Mouse (Mus musculus): ENCODE measurements around the gene Marc2. TPM values are rescaled to one million over a fixed set of nuclear protein-coding genes. Genes with fewer than 3 reads are reported as not detected.

Marc2 gene
- 66.2 and 74.8 TPM in 2 replicates for total RNA-seq (2017)

DNA sequence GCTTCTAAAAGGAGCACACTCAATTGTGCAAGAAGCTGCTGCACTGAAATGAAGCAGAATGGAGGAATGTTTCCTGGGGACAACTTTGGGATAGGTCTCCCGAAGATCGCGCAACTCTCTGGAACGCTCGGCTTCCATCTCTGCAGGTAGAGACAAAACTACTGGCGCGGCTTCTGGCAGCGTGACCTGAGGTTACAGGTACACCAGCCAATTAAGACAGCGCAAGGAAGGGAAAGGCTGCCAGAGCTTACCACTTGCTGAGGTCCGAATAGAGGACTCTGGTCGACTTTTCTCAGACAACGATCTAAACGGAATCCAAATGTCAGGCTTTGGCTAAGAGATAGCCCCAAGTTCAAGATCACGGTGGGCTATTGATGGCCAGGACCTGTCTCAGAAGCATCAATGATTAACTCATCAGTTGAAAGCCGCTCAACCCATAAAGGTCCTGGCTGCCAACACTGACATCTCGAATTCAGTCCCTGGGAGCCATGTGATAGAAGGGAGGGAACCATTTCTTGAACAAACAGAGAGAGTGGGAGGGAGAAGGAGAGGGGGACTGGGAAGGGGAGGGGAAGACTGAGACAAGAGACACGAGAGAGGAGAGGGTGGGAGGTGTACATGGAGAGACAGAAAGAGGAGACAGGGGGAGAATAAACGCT, at the start of gene Marc2:
Marc2 (minus strand) TSS at position 360 of the 659 bp plus-strand sequence.
- peak; percentile 7 to 8; a peak in 2 of 4 replicates for ATAC-seq (replicated peaks in 1 of 2; ENCODE audit: insufficient read depth in 1 of 2, low FRiP score in 2 of 2, low TSS enrichment in 1 of 2, low read depth in 1 of 2, poor library complexity in 2 of 2, severe bottlenecking in 2 of 2)

DNA sequence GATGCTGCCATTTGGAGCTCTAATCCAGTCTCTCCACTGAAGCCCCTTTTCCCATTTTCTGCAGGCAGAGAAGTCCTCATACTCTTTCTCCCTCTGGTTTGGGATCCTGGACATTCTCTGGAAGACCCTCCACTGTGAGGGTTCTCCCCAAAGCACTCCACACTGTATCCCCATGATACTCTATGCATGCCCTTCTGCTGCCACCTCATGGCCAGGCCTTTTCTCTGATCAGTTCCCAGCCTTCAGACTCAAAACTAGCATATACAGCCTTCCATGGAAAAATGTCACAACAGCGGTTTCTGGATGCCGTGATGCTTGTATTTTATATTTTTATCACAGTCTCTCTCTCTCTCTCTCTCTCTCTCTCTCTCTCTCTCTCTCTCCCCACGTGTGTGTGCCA, 45.7 kb upstream of the Marc2 start:
- no peak for ATAC-seq (replicated peaks in 1 of 2; ENCODE audit: insufficient read depth in 1 of 2, low FRiP score in 2 of 2, low TSS enrichment in 1 of 2, low read depth in 1 of 2, poor library complexity in 2 of 2, severe bottlenecking in 2 of 2)

GRCm38 (mm10) chr1:184889454-184889853, 43.2 kb upstream of the Marc2 start:
- ATAC-seq (replicated peaks in 1 of 2; ENCODE audit: insufficient read depth in 1 of 2, low FRiP score in 2 of 2, low TSS enrichment in 1 of 2, low read depth in 1 of 2, poor library complexity in 2 of 2, severe bottlenecking in 2 of 2): no peak

DNA sequence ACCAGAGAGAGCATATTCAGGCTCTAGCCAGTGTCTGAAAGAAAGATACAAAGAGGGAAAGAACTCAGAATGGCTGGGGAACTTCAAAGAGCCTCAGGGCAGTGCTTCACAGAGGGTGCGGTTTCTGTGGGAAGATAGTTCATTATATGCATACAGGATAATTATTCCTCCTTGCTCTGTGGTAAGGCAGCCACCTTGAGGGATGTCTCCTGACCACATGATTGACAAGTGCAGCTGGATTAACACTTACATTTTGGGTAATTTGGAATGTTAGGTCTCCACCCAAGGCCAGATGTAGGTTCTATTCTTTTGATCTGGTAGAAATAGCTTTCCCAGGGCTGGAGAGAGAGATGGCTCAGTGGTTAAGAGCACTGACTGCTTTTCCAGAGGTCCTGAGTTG, 39.9 kb upstream of the Marc2 start:
- no peak for ATAC-seq (replicated peaks in 1 of 2; ENCODE audit: insufficient read depth in 1 of 2, low FRiP score in 2 of 2, low TSS enrichment in 1 of 2, low read depth in 1 of 2, poor library complexity in 2 of 2, severe bottlenecking in 2 of 2)

- peak; percentile 86 to 90 for ATAC-seq (replicated peaks in 1 of 2; ENCODE audit: insufficient read depth in 1 of 2, low FRiP score in 2 of 2, low TSS enrichment in 1 of 2, low read depth in 1 of 2, poor library complexity in 2 of 2, severe bottlenecking in 2 of 2)
Observed at GRCm38 (mm10) chr1:184882281-184883268, 36.3 kb upstream of the Marc2 start, which contains the start of gene C130074G19Rik. TSS of gene C130074G19Rik (minus strand) at chr1:184883218.

GRCm38 (mm10) chr1:184881861-184882260, 35.6 kb upstream of the Marc2 start:
- no peak for ATAC-seq (replicated peaks in 1 of 2; ENCODE audit: insufficient read depth in 1 of 2, low FRiP score in 2 of 2, low TSS enrichment in 1 of 2, low read depth in 1 of 2, poor library complexity in 2 of 2, severe bottlenecking in 2 of 2)

- ATAC-seq (replicated peaks in 1 of 2; ENCODE audit: insufficient read depth in 1 of 2, low FRiP score in 2 of 2, low TSS enrichment in 1 of 2, low read depth in 1 of 2, poor library complexity in 2 of 2, severe bottlenecking in 2 of 2): no peak
Observed at GRCm38 (mm10) chr1:184881211-184881610, 35.0 kb upstream of the Marc2 start.

DNA sequence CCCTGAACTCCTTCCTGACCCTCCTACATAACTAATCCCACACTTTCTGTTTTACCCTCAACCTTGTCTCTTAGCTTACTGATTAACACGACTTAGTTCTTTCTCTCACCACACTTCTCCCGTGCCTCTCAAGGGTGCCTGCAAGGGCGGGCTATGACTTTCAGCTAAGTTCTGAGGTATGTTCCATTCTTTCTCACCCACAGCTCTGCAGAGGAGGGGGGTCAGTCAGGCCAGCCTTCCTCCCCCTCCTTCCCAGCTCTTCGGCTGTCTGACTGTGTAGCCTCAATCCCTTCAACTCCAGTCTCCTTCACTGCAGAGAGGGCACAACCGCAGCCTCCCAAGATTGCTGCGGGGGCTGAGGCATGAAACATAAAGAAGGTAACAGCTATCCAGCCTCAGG, 32.6 kb upstream of the Marc2 start:
- ATAC-seq (replicated peaks in 1 of 2; ENCODE audit: insufficient read depth in 1 of 2, low FRiP score in 2 of 2, low TSS enrichment in 1 of 2, low read depth in 1 of 2, poor library complexity in 2 of 2, severe bottlenecking in 2 of 2): no peak

- no peak for ATAC-seq (replicated peaks in 1 of 2; ENCODE audit: insufficient read depth in 1 of 2, low FRiP score in 2 of 2, low TSS enrichment in 1 of 2, low read depth in 1 of 2, poor library complexity in 2 of 2, severe bottlenecking in 2 of 2)
Observed at GRCm38 (mm10) chr1:184877306-184877705, 31.1 kb upstream of the Marc2 start.

DNA sequence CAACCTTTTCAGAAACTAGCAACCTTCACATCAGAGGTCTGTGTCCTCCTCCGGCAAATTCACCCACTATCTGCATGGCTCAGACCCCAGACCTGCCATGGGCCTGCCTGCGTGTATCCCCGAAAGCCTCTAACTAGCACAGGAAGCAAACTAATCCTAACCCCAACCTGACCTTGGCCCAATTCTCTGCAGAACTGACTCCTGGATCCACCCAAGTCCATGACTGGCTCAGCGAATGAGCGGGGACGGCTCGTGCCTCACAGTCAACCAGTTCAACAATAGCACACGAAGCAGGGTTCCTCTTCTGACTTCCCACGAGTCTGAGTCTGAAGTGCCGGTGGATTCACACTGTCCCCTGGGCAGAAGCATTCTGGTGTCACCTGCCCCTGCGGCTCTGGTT, 27.7 kb upstream of the Marc2 start:
- no peak for ATAC-seq (replicated peaks in 1 of 2; ENCODE audit: insufficient read depth in 1 of 2, low FRiP score in 2 of 2, low TSS enrichment in 1 of 2, low read depth in 1 of 2, poor library complexity in 2 of 2, severe bottlenecking in 2 of 2)

- ATAC-seq (replicated peaks in 1 of 2; ENCODE audit: insufficient read depth in 1 of 2, low FRiP score in 2 of 2, low TSS enrichment in 1 of 2, low read depth in 1 of 2, poor library complexity in 2 of 2, severe bottlenecking in 2 of 2): no peak
Observed at GRCm38 (mm10) chr1:184872069-184872819, 26.0 kb upstream of the Marc2 start.

DNA sequence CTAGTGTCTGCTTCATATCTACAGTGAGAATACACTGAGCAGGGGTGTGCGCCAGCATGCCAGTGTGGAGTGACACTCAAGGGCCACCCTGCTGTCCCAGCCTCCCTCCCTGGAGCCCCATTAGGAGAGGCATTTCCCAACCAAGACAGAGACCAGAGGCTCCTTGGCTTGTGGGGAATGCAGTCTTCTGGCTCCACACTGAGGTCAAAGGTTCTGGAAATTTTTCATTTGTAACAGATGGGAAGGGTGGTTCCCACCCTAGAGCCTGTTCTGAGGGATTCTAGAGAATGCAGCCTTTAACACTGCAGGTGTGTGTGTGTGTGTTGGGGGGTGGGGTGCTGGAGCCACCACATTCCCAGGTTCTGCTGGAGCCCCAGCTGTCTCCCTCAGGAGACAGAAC, 25.3 kb upstream of the Marc2 start:
- ATAC-seq (replicated peaks in 1 of 2; ENCODE audit: insufficient read depth in 1 of 2, low FRiP score in 2 of 2, low TSS enrichment in 1 of 2, low read depth in 1 of 2, poor library complexity in 2 of 2, severe bottlenecking in 2 of 2): no peak

- no peak for ATAC-seq (replicated peaks in 1 of 2; ENCODE audit: insufficient read depth in 1 of 2, low FRiP score in 2 of 2, low TSS enrichment in 1 of 2, low read depth in 1 of 2, poor library complexity in 2 of 2, severe bottlenecking in 2 of 2)
Observed at GRCm38 (mm10) chr1:184870646-184871385, 24.6 kb upstream of the Marc2 start.

DNA sequence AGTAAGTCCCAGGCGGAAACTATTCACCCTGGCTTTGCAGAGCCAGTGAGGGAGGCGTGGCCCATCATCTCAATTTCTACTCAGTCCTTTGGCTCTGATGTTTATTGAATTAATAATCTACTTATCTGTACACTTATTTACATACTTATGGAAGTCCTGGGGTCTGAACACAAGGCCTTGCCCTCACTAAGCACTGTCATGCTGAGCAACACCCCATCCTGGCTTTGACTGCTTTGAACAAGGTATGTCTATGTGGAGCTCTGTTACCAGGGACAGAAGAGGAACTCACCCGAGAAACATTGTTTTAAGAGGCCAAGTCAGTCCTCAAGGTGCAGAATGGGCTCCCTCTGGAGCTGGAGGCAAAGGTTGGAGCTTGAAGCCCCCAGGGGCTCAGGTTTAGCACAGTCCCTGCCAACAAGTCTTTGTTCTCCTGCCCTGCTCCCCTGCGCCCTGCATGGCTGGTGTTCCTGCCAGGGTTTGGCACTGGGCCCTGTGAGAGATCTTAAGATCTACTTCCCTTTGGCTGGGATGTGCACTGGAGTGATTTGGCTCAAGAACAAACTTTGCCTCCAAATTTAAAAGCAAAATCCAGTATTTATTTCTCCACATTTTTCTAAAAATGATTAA, 23.8 kb upstream of the Marc2 start:
- ATAC-seq (replicated peaks in 1 of 2; ENCODE audit: insufficient read depth in 1 of 2, low FRiP score in 2 of 2, low TSS enrichment in 1 of 2, low read depth in 1 of 2, poor library complexity in 2 of 2, severe bottlenecking in 2 of 2): 0 out of 4 replicates have a peak, but pooled peaks of 1 of the 2 experiments have one; percentile 50

DNA sequence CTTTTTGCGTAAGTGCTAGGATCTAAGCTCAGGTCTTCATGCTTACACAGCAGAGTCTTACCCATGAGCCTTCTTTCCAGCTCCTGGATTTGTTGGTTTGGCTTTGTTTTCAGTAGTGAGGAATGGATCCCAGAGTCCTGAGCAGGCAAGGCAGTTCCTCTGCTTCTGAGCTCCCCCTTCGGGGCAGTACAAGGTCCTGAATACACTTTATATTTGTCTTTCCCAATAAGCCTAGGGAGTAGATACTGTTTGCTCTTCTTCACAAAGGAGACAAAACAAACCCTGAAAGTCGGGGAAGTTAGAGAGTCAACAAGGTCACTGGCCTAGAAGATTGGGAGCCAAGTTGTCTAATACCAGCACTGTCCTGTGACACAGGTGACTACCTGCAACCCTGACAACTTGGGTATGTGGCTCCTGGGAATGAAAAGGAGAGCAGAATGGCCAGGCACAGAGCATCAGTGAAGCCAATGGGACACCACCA, 21.4 kb upstream of the Marc2 start:
- ATAC-seq (replicated peaks in 1 of 2; ENCODE audit: insufficient read depth in 1 of 2, low FRiP score in 2 of 2, low TSS enrichment in 1 of 2, low read depth in 1 of 2, poor library complexity in 2 of 2, severe bottlenecking in 2 of 2): no peak

DNA sequence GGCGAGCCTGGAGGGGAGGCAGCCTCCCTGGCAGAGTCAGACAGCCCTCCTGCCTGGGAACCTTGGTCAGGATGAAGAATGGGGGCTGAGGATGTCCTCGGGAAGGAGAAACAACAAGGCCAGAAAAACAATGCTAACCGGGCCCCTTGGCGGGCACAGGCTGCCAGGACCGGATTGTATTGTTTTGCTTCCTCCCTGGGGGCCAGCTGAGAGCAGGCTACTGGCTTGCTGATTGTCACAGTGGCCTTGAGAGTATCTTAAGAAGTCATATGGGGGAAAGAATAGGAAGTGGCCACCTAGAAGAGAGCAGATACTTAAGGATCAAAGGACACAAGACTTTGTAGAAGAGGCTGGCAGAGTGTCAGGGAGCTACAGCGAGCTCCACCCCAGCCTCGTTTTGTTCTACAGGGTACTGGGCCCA, 18.1 kb upstream of the Marc2 start:
- ATAC-seq (replicated peaks in 1 of 2; ENCODE audit: insufficient read depth in 1 of 2, low FRiP score in 2 of 2, low TSS enrichment in 1 of 2, low read depth in 1 of 2, poor library complexity in 2 of 2, severe bottlenecking in 2 of 2): no peak
